Mouse (Mus musculus) testis, adult 2 months (tissue): ENCODE measurements around the gene Usp29. TPM values are rescaled to one million over a fixed set of nuclear protein-coding genes. Genes with fewer than 3 reads are reported as not detected.
"Not testable (repeated sequence)": the region's sequence is repeated elsewhere in the genome, so short reads cannot be mapped to it uniquely, and the experiment has no call there.

Experiments used
- H3K27ac ChIP-seq: fragments of 200-500 bp; 2 replicates; pipeline ENCODE4 v1.5.1; 2012; ENCODE audit warnings: low read depth, low read length; ENCODE audit not compliant: control insufficient read depth, insufficient read depth
- H3K27me3 ChIP-seq: fragments of 200-500 bp; 2 replicates; pipeline ENCODE4 v1.6.1; 2012; ENCODE audit warnings: mild to moderate bottlenecking, low read length, moderate library complexity; ENCODE audit not compliant: control insufficient read depth, insufficient read depth
- H3K36me3 ChIP-seq: fragments of 200-500 bp; 2 replicates; pipeline ENCODE4 v1.6.1; 2012; ENCODE audit warnings: mild to moderate bottlenecking, low read length; ENCODE audit not compliant: control insufficient read depth, insufficient read depth
- H3K4me1 ChIP-seq: fragments of 200-500 bp; 2 replicates; pipeline ENCODE4 v1.6.1; 2012; ENCODE audit warnings: low read length; ENCODE audit not compliant: control insufficient read depth, insufficient read depth
- H3K4me3 ChIP-seq: fragments of 200-500 bp; 2 replicates; pipeline ENCODE4 v1.5.1; 2012; ENCODE audit warnings: low read depth, mild to moderate bottlenecking, low read length, moderate library complexity, mixed read lengths; ENCODE audit not compliant: control insufficient read depth
- CTCF ChIP-seq: fragments of 200-500 bp; IDR thresholded peaks from 2 replicates; pipeline ENCODE4 v1.5.1; 2012; ENCODE audit warnings: low read depth, mild to moderate bottlenecking, inconsistent platforms, low read length, moderate library complexity; ENCODE audit not compliant: control insufficient read depth, insufficient read depth, insufficient replicate concordance
- POLR2A ChIP-seq: fragments of 200-500 bp; IDR thresholded peaks from 2 replicates; pipeline ENCODE4 v1.6.1; 2012; ENCODE audit warnings: low read depth, mild to moderate bottlenecking, inconsistent platforms, low read length, moderate library complexity; ENCODE audit not compliant: control insufficient read depth
- polyA plus RNA-seq: library from polyadenylated mRNA; depleted of rRNA; stranded (reverse); fragments of >200 nt; gene quantifications from 2 replicates; pipeline ENCODE4 v1.2.3, GENCODE M21; 2012

The Usp29 gene
- polyA plus RNA-seq, 1 experiment = 0.26 TPM

GRCm38 (mm10) chr7:6926731-6926995, 196.3 kb downstream of the Usp29 start:
- Histone ChIP-seq H3K27ac (no peak overlapping the region), H3K4me1 (no peaks in the 10 kb centered on the region), H3K27me3 (no peaks in the 10 kb centered on the region), H3K4me3 (no peak overlapping the region), H3K36me3 (no peaks in the 10 kb centered on the region)
- TF ChIP-seq CTCF = no peak
- no peak for TF ChIP-seq POLR2A

GRCm38 (mm10) chr7:6929286-6929685, 198.9 kb downstream of the Usp29 start:
- H3K4me1 ChIP-seq = no peaks in the 10 kb centered on the region
- no peaks in the 10 kb centered on the region for H3K36me3 ChIP-seq
- TF ChIP-seq POLR2A = no peak
- no peak for TF ChIP-seq CTCF
- no peaks in the 10 kb centered on the region for H3K27me3 ChIP-seq
- H3K4me3 ChIP-seq = no peak overlapping the region
- no peak overlapping the region for H3K27ac ChIP-seq

- H3K27me3 ChIP-seq = no peaks in the 10 kb centered on the region
- peak overlapping the region; percentile 21; the same call in 1 of the 2 replicates for H3K27ac ChIP-seq
- H3K4me3 ChIP-seq = no peak overlapping the region
- H3K36me3 ChIP-seq = no peaks in the 10 kb centered on the region
- 0 out of 2 replicates have a peak, but pooled peaks cover 2% of the 10 kb centered on the region for H3K4me1 ChIP-seq
- TF ChIP-seq POLR2A = no peak
- no peak for TF ChIP-seq CTCF
Measured at GRCm38 (mm10) chr7:6934741-6935140, 204.4 kb downstream of the Usp29 start.

- no peak overlapping the region for H3K27ac ChIP-seq
- H3K36me3 ChIP-seq = no peaks in the 10 kb centered on the region
- 0 out of 2 replicates have a peak, but pooled peaks cover 2% of the 10 kb centered on the region for H3K4me1 ChIP-seq
- no peak overlapping the region for H3K4me3 ChIP-seq
- no peak for TF ChIP-seq POLR2A
- peak; percentile 51; the same call in 1 of the 2 replicates for TF ChIP-seq CTCF
- H3K27me3 ChIP-seq = no peaks in the 10 kb centered on the region
Measured at GRCm38 (mm10) chr7:6937040-6937439, 206.7 kb downstream of the Usp29 start.

GRCm38 (mm10) chr7:6940761-6941231, 210.4 kb downstream of the Usp29 start:
- TF ChIP-seq POLR2A = no peak
- peak; percentile 53 for TF ChIP-seq CTCF
- no peak overlapping the region for H3K27ac ChIP-seq
- H3K4me1 ChIP-seq = 0 out of 2 replicates have a peak, but pooled peaks cover 2% of the 10 kb centered on the region
- H3K36me3 ChIP-seq = no peaks in the 10 kb centered on the region
- H3K4me3 ChIP-seq = no peak overlapping the region; the same call in 1 of the 2 replicates
- no peaks in the 10 kb centered on the region for H3K27me3 ChIP-seq

GRCm38 (mm10) chr7:6948061-6948460, 217.7 kb downstream of the Usp29 start:
- not testable (repeated sequence) for H3K27ac ChIP-seq, H3K27me3 ChIP-seq, H3K36me3 ChIP-seq, H3K4me3 ChIP-seq, H3K4me1 ChIP-seq

GRCm38 (mm10) chr7:6956576-6956975, 226.2 kb downstream of the Usp29 start:
- no peak overlapping the region for H3K4me3 ChIP-seq
- H3K36me3 ChIP-seq = no peaks in the 10 kb centered on the region
- no peaks in the 10 kb centered on the region for H3K27me3 ChIP-seq
- no peak overlapping the region for H3K27ac ChIP-seq
- peaks cover 3% of the 10 kb centered on the region; the same call in 1 of the 2 replicates for H3K4me1 ChIP-seq
- TF ChIP-seq POLR2A = no peak
- TF ChIP-seq CTCF = no peak

GRCm38 (mm10) chr7:6958574-6958973, 228.2 kb downstream of the Usp29 start:
- TF ChIP-seq POLR2A = no peak
- no peak for TF ChIP-seq CTCF
- no peak overlapping the region for H3K27ac ChIP-seq
- H3K4me1 ChIP-seq = no peaks in the 10 kb centered on the region
- no peaks in the 10 kb centered on the region for H3K36me3 ChIP-seq
- H3K27me3 ChIP-seq = no peaks in the 10 kb centered on the region
- no peak overlapping the region for H3K4me3 ChIP-seq
